Mouse (Mus musculus) brown adipose tissue, adult 24 weeks (tissue): ENCODE data around the gene Lck. TPM values are rescaled to one million over a fixed set of nuclear protein-coding genes. Genes with fewer than 3 reads are reported as not detected.
A peak's percentile ranks its signal among the peaks of the same experiment; 100 is the strongest.

Experiments used
- H3K27ac ChIP-seq: fragments of 200-500 bp; replicated peaks from 2 replicates; pipeline ENCODE4 v1.5.1; 2012; ENCODE audit warnings: low read depth, mild to moderate bottlenecking, low read length
- H3K4me1 ChIP-seq: fragments of 200-500 bp; 2 replicates; pipeline ENCODE4 v1.6.1; 2012; ENCODE audit warnings: low read length, mixed read lengths; ENCODE audit not compliant: control insufficient read depth, insufficient read depth, insufficient read length
- H3K4me3 ChIP-seq: fragments of 200-500 bp; 2 replicates; pipeline ENCODE4 v1.5.1; 2012; ENCODE audit warnings: low read depth, mild to moderate bottlenecking, low read length, moderate library complexity; ENCODE audit not compliant: insufficient read depth
- polyA plus RNA-seq: library from polyadenylated mRNA; stranded (reverse); fragments of >200 nt; gene quantifications from 2 replicates; pipeline ENCODE4 v1.2.4, GENCODE M21; 2012; ENCODE audit not compliant: missing spikeins, insufficient read depth, insufficient read length

Lck gene
- polyA plus RNA-seq, 1 experiment, result not detected

GRCm38 (mm10) chr4:129511413-129512096 lies 61.9 kb downstream of the Lck start:
- H3K4me1 ChIP-seq, result no peaks in the 10 kb centered on the region
- H3K4me3 ChIP-seq, result no peak overlapping the region
- H3K27ac ChIP-seq, result no peak overlapping the region

- Histone ChIP-seq H3K27ac (no peak overlapping the region), H3K4me3 (no peak overlapping the region), H3K4me1 (no peaks in the 10 kb centered on the region)
Measured at GRCm38 (mm10) chr4:129510723-129511412, 62.6 kb downstream of the Lck start.

GRCm38 (mm10) chr4:129509650-129510049 lies 63.8 kb downstream of the Lck start:
- Histone ChIP-seq H3K4me1 (no peaks in the 10 kb centered on the region), H3K4me3 (no peak overlapping the region), H3K27ac (no peak overlapping the region)

GRCm38 (mm10) chr4:129508834-129509600 lies 64.4 kb downstream of the Lck start:
- Histone ChIP-seq H3K4me3 (no peak overlapping the region), H3K4me1 (no peaks in the 10 kb centered on the region), H3K27ac (no peak overlapping the region)

GRCm38 (mm10) chr4:129508237-129508515 lies 65.3 kb downstream of the Lck start:
- H3K27ac ChIP-seq, result no peak overlapping the region
- no peak overlapping the region for H3K4me3 ChIP-seq
- H3K4me1 ChIP-seq, result peaks cover 3% of the 10 kb centered on the region; the same call in 1 of the 2 replicates

- Histone ChIP-seq H3K27ac (no peak overlapping the region), H3K4me3 (no peak overlapping the region), H3K4me1 (peaks cover 3% of the 10 kb centered on the region; the same call in 1 of the 2 replicates)
Measured at GRCm38 (mm10) chr4:129507434-129508236, 65.8 kb downstream of the Lck start.

- H3K27ac ChIP-seq, result no peak overlapping the region
- H3K4me1 ChIP-seq, result peaks cover 3% of the 10 kb centered on the region; the same call in 1 of the 2 replicates
- no peak overlapping the region for H3K4me3 ChIP-seq
Measured at GRCm38 (mm10) chr4:129505511-129505910, 67.9 kb downstream of the Lck start.

GRCm38 (mm10) chr4:129502901-129503444 lies 70.5 kb downstream of the Lck start:
- no peak overlapping the region for H3K4me3 ChIP-seq
- H3K4me1 ChIP-seq, result peaks cover 6% of the 10 kb centered on the region; the same call in 1 of the 2 replicates
- no peak overlapping the region for H3K27ac ChIP-seq

GRCm38 (mm10) chr4:129502327-129502888 lies 71.0 kb downstream of the Lck start:
- Histone ChIP-seq H3K27ac (no peak overlapping the region), H3K4me1 (peaks cover 6% of the 10 kb centered on the region; the same call in 1 of the 2 replicates), H3K4me3 (no peak overlapping the region)

- peaks cover 6% of the 10 kb centered on the region; the same call in 1 of the 2 replicates for H3K4me1 ChIP-seq
- H3K4me3 ChIP-seq, result peak overlapping the region; percentile 82
- peak overlapping the region; percentile 91 for H3K27ac ChIP-seq
Measured at GRCm38 (mm10) chr4:129500607-129501566, 72.6 kb downstream of the Lck start.

GRCm38 (mm10) chr4:129500017-129500416 lies 73.4 kb downstream of the Lck start:
- Histone ChIP-seq H3K4me1 (peaks cover 6% of the 10 kb centered on the region; the same call in 1 of the 2 replicates), H3K27ac (peak overlapping the region; percentile 90), H3K4me3 (peak overlapping the region; percentile 82)

- H3K4me1 ChIP-seq, result peaks cover 6% of the 10 kb centered on the region; the same call in 1 of the 2 replicates
- H3K27ac ChIP-seq, result no peak overlapping the region
- H3K4me3 ChIP-seq, result no peak overlapping the region
Measured at GRCm38 (mm10) chr4:129498941-129499340, 74.5 kb downstream of the Lck start.
